Mouse (Mus musculus) megakaryocyte, embryonic 14.5 days (primary cell): Measurements from ENCODE around the gene Olfr1388. TPM values are rescaled to one million over a fixed set of nuclear protein-coding genes. Genes with fewer than 3 reads are reported as not detected.

Experiments used
- polyA plus RNA-seq: library from polyadenylated mRNA; stranded (reverse); fragments of >175 nt; gene quantifications from 2 replicates; pipeline ENCODE4 v1.2.3, GENCODE M21; 2012; ENCODE audit warnings: low replicate concordance; ENCODE audit not compliant: insufficient read depth

The Olfr1388 gene
- polyA plus RNA-seq, 1 experiment: not detected

Other genes with a start within 250 kb of the Olfr1388 start
- 7.0 and 7.1 TPM in 2 replicates for gene Btnl9, start 249.5 kb upstream of the Olfr1388 start, polyA plus RNA-seq
- gene Zfp62, start 233.3 kb upstream of the Olfr1388 start, polyA plus RNA-seq: 1.5 TPM in 1 of 2 replicates, not detected in the other
- 64.1 and 65.8 TPM in 2 replicates for gene Mgat1, start 192.4 kb upstream of the Olfr1388 start, polyA plus RNA-seq
- not detected in 2 replicates for gene Olfr1393, start 158.3 kb upstream of the Olfr1388 start, polyA plus RNA-seq
- not detected in 2 replicates for gene Olfr1392, start 151.3 kb upstream of the Olfr1388 start, polyA plus RNA-seq
- not detected in 2 replicates for gene Olfr10, start 131.9 kb upstream of the Olfr1388 start, polyA plus RNA-seq
- gene Olfr1391, start 113.9 kb upstream of the Olfr1388 start, polyA plus RNA-seq: not detected in 2 replicates
- not detected in 2 replicates for gene Olfr1390, start 101.4 kb upstream of the Olfr1388 start, polyA plus RNA-seq
- gene Olfr1389, start 13.6 kb upstream of the Olfr1388 start, polyA plus RNA-seq: 0.58 TPM in 1 of 2 replicates, not detected in the other
- not detected in 2 replicates for gene Olfr1387, start 18.7 kb downstream of the Olfr1388 start, polyA plus RNA-seq
- not detected in 2 replicates for gene Olfr1386, start 28.4 kb downstream of the Olfr1388 start, polyA plus RNA-seq
- gene Olfr1385, start 52.4 kb downstream of the Olfr1388 start, polyA plus RNA-seq: 0.06 TPM in 1 of 2 replicates, not detected in the other
- gene Olfr1384, start 70.1 kb downstream of the Olfr1388 start, polyA plus RNA-seq: not detected in 2 replicates
- gene Olfr1383, start 83.0 kb downstream of the Olfr1388 start, polyA plus RNA-seq: not detected in 2 replicates
- gene Olfr1382, start 91.6 kb downstream of the Olfr1388 start, polyA plus RNA-seq: not detected in 2 replicates
- gene Olfr1381, start 106.8 kb downstream of the Olfr1388 start, polyA plus RNA-seq: not detected in 2 replicates
- not detected in 2 replicates for gene Olfr1380, start 120.3 kb downstream of the Olfr1388 start, polyA plus RNA-seq
- gene Flt4, start 172.6 kb downstream of the Olfr1388 start, polyA plus RNA-seq: 0.01 TPM in 1 of 2 replicates, not detected in the other
- gene Scgb3a1, start 227.0 kb downstream of the Olfr1388 start, polyA plus RNA-seq: not detected in 2 replicates